In the genomic region with DNA sequence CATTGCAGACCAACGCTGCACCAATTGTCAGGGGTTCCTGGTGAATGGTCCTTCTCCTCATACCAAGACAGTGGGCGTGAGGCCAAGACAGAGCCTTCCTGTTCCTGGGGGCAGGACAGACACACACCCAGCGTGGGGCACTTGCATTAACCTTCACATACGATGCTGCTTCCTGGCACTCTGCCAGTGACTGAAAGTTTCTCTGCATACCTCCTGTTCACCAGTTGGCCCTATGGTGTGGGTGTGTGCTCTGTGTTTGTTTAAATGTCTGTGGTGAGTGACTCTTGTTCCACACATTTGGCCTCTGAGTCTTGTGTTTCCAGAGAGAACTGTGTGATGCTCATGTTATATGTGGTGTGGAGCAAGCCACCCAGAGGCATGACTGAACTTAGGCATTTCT, we compare ENCODE assay signal across 16 mouse cellular contexts. TPM values are rescaled to one million over a fixed set of nuclear protein-coding genes. Genes with fewer than 3 reads are reported as not detected.
DNase-seq lines count a peak whose midpoint lies in the region; ATAC-seq lines count a peak whose summit lies in the region.
"Had no signal": no experiment of that assay in that cellular context is flagged by ENCODE, and none has a peak within 500 bp of the region (broad histone marks: within the 10 kb centered on the region; RNA-seq: fewer than 3 reads in every experiment).

No protein-coding gene starts in this region.

- no peak overlapping the region for H3K4me3 ChIP-seq in embryonic facial prominence, embryonic 14.5 days (ENCODE audit: low read depth, low read length)
- no peak overlapping the region for H3K4me3 ChIP-seq in embryonic facial prominence, embryonic 10.5 days
- H3K4me3 ChIP-seq in kidney, embryonic 14.5 days (ENCODE audit: low read length) = no peak overlapping the region
- H3K4me3 ChIP-seq: erythroblast, embryonic 14.5 days; gastrocnemius, adult 2 months; hindbrain, embryonic 12.5 days had no signal

- H3K4me1 ChIP-seq in embryonic facial prominence, embryonic 14.5 days (ENCODE audit: control insufficient read depth, insufficient read depth, low read length) = no peaks in the 10 kb centered on the region
- no peaks in the 10 kb centered on the region for H3K4me1 ChIP-seq in embryonic facial prominence, embryonic 10.5 days
- no peaks in the 10 kb centered on the region for H3K4me1 ChIP-seq in kidney, embryonic 14.5 days (ENCODE audit: control insufficient read depth, insufficient read depth, low read length)
- H3K4me1 ChIP-seq: hindbrain, embryonic 12.5 days had no signal

- ATAC-seq in embryonic facial prominence, embryonic 14.5 days (ENCODE audit: low read depth) = peak; percentile 26; the same call in 1 of the 2 replicates
- ATAC-seq in activated CD4-positive, CD25-positive, alpha-beta regulatory T cell, adult 4 months = peak; percentile 41
- ATAC-seq in kidney, embryonic 14.5 days (ENCODE audit: low FRiP score, low TSS enrichment) = no peak
- ATAC-seq: forebrain, embryonic 16.5 days; midbrain, embryonic 16.5 days had no signal

- no peak overlapping the region for H3K4me2 ChIP-seq in embryonic facial prominence, embryonic 14.5 days (ENCODE audit: low read depth, low read length)
- H3K4me2 ChIP-seq in kidney, embryonic 14.5 days (replicated peaks; ENCODE audit: low read depth, low read length) = no peak overlapping the region
- H3K4me2 ChIP-seq: hindbrain, embryonic 12.5 days had no signal

- H3K9ac ChIP-seq in embryonic facial prominence, embryonic 14.5 days (ENCODE audit: low read depth, low read length) = no peak overlapping the region
- H3K9ac ChIP-seq in kidney, embryonic 14.5 days (ENCODE audit: low read depth, low read length) = no peak overlapping the region
- H3K9ac ChIP-seq: hindbrain, embryonic 12.5 days had no signal

- no peaks in the 10 kb centered on the region for H3K27me3 ChIP-seq in embryonic facial prominence, embryonic 14.5 days (replicated peaks; ENCODE audit: control insufficient read depth, insufficient read depth, low read length)
- no peaks in the 10 kb centered on the region for H3K27me3 ChIP-seq in embryonic facial prominence, embryonic 10.5 days (replicated peaks; ENCODE audit: low read depth, poor library complexity, severe bottlenecking)
- no peaks in the 10 kb centered on the region for H3K27me3 ChIP-seq in kidney, embryonic 14.5 days (ENCODE audit: control insufficient read depth, insufficient read depth, low read length)
- H3K27me3 ChIP-seq: hindbrain, embryonic 12.5 days had no signal

- H3K36me3 ChIP-seq in embryonic facial prominence, embryonic 14.5 days (ENCODE audit: control insufficient read depth, insufficient read depth, low read length) = peaks cover 91% of the 10 kb centered on the region
- H3K36me3 ChIP-seq in embryonic facial prominence, embryonic 10.5 days (replicated peaks) = peaks cover 95% of the 10 kb centered on the region
- H3K36me3 ChIP-seq in kidney, embryonic 14.5 days (ENCODE audit: control insufficient read depth, insufficient read depth, low read length) = peaks cover 88% of the 10 kb centered on the region

- H3K9me3 ChIP-seq in embryonic facial prominence, embryonic 14.5 days (ENCODE audit: control insufficient read depth, low read length) = no peaks in the 10 kb centered on the region
- no peaks in the 10 kb centered on the region for H3K9me3 ChIP-seq in embryonic facial prominence, embryonic 10.5 days
- no peaks in the 10 kb centered on the region for H3K9me3 ChIP-seq in kidney, embryonic 14.5 days (ENCODE audit: control insufficient read depth, low read length)
- H3K9me3 ChIP-seq: hindbrain, embryonic 12.5 days had no signal

- 62% methylated on average over 4 of the region's 4 CpGs for WGBS in embryonic facial prominence, embryonic 14.5 days
- WGBS in embryonic facial prominence, embryonic 10.5 days = 90% methylated on average over 4 of the region's 4 CpGs
- 82% methylated on average over 4 of the region's 4 CpGs for WGBS in kidney, embryonic 14.5 days

- DNase-seq in embryonic facial prominence, embryonic 14.5 days (ENCODE audit: low spot score) = peak; percentile 46
- DNase-seq in embryonic facial prominence, embryonic 10.5 days (ENCODE audit: low spot score) = no peak
- peak; percentile 34 for DNase-seq in right cerebral cortex, postnatal 14 days
- DNase-seq in right cerebral cortex, adult 2 months (ENCODE audit: low spot score in 2 of 2) = no peak
- no peak for DNase-seq in retina, embryonic 14.5 days (ENCODE audit: low spot score)
- DNase-seq: cerebellum, adult 11-12 months; kidney, adult 18-20 months; kidney, postnatal 25 days had no signal

- no peak overlapping the region for H3K27ac ChIP-seq in embryonic facial prominence, embryonic 14.5 days (replicated peaks; ENCODE audit: low read depth, low read length)
- H3K27ac ChIP-seq in embryonic facial prominence, embryonic 10.5 days (replicated peaks) = no peak overlapping the region
- no peak overlapping the region for H3K27ac ChIP-seq in kidney, embryonic 14.5 days (ENCODE audit: low read depth, low read length)
- H3K27ac ChIP-seq: gastrocnemius, adult 2 months; hindbrain, embryonic 12.5 days; macrophage had no signal

RNA-seq across cellular contexts. Expression of gene Secisbp2, which starts 25.1 kb away (rescaled TPM):
- polyA plus RNA-seq in embryonic facial prominence, embryonic 14.5 days (2014; fragmentation: Nextera tagmentation; extraction: Ambion mirVana) = 30.8 and 31.4 TPM in 2 replicates
- 25.2 and 25.9 TPM in 2 replicates for polyA plus RNA-seq in embryonic facial prominence, embryonic 10.5 days (2016; fragmentation: Nextera tagmentation; extraction: Ambion mirVana)
- 10 to 100 TPM; 33.4 to 38.9 TPM for polyA plus RNA-seq in activated CD4-positive, CD25-positive, alpha-beta regulatory T cell, adult 4 months (2017; shearing (Covaris generic))
- polyA plus RNA-seq in kidney, embryonic 14.5 days (2014; fragmentation: Nextera tagmentation; extraction: Ambion mirVana) = 32.1 and 38.5 TPM in 2 replicates

RNA-seq across cellular contexts. Expression of gene Cks2, which starts 31.6 kb away (rescaled TPM):
- 283 and 285 TPM in 2 replicates for polyA plus RNA-seq in embryonic facial prominence, embryonic 14.5 days (2014; fragmentation: Nextera tagmentation; extraction: Ambion mirVana)
- 384 and 402 TPM in 2 replicates for polyA plus RNA-seq in embryonic facial prominence, embryonic 10.5 days (2016; fragmentation: Nextera tagmentation; extraction: Ambion mirVana)
- polyA plus RNA-seq in activated CD4-positive, CD25-positive, alpha-beta regulatory T cell, adult 4 months (2017; shearing (Covaris generic)) = 10 to 100 TPM; 77.3 to 94.3 TPM
- 414 and 561 TPM in 2 replicates for polyA plus RNA-seq in kidney, embryonic 14.5 days (2014; fragmentation: Nextera tagmentation; extraction: Ambion mirVana)

Comparison
In these comparisons a context has a peak if more than half of its experiments do, and no peak if none do; other contexts are left out.
1. DNase-seq: peak in embryonic facial prominence, embryonic 14.5 days (single experiment) and right cerebral cortex, postnatal 14 days (single experiment); none in embryonic facial prominence, embryonic 10.5 days (single experiment), right cerebral cortex, adult 2 months (0 of 2) and retina, embryonic 14.5 days (single experiment).